ENCODE assay signal across 8 mouse cellular contexts in the genomic region with DNA sequence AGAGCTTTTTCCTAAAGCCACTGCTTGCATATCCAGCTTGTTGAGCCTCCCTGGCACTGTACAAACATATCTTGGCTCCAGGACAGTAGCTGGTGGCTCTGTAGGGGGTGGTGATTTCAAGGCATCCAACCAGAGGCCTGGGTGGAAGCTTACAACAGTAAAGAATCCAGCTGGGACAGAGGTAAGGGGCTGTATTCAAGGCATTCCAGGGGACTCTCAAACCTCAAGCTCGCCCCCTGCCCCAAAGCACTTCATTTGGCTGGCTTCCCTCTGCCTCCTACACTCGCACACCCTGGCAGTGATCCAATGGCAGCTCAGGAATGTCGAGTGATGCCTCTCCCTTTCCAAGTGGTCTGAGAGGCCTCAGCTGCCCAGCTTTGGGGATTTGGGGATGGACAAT. TPM values are rescaled to one million over a fixed set of nuclear protein-coding genes. Genes with fewer than 3 reads are reported as not detected.
DNase-seq lines count a peak whose midpoint lies in the region; ATAC-seq lines count a peak whose summit lies in the region.
"Had no signal": no experiment of that assay in that cellular context is flagged by ENCODE, and none has a peak within 500 bp of the region (broad histone marks: within the 10 kb centered on the region; RNA-seq: fewer than 3 reads in every experiment).

No protein-coding gene starts in this region.

- peaks cover 18% of the 10 kb centered on the region; the same call in 1 of the 2 replicates for H3K36me3 ChIP-seq in limb, embryonic 12.5 days
- peaks cover 13% of the 10 kb centered on the region; the same call in 1 of the 2 replicates for H3K36me3 ChIP-seq in limb, embryonic 10.5 days
- H3K36me3 ChIP-seq in embryonic facial prominence, embryonic 14.5 days (ENCODE audit: control insufficient read depth, insufficient read depth, low read length): peaks cover 14% of the 10 kb centered on the region; the same call in 1 of the 2 replicates

- peaks cover 29% of the 10 kb centered on the region for H3K4me1 ChIP-seq in limb, embryonic 12.5 days (replicated peaks)
- peaks cover 28% of the 10 kb centered on the region for H3K4me1 ChIP-seq in limb, embryonic 10.5 days
- peaks cover 16% of the 10 kb centered on the region for H3K4me1 ChIP-seq in embryonic facial prominence, embryonic 14.5 days (ENCODE audit: control insufficient read depth, insufficient read depth, low read length)

- DNase-seq in limb, embryonic 10.5 days (ENCODE audit: low spot score): no peak
- DNase-seq in embryonic facial prominence, embryonic 14.5 days (ENCODE audit: low spot score): peak; percentile 85
- DNase-seq in kidney, adult 8-10 months: peak; percentile 64 to 71
- DNase-seq in lung, postnatal 36 days: peak; percentile 83
- no peak for DNase-seq in right cerebral cortex, adult 18-20 months
- no peak for DNase-seq in embryo, embryonic 10 days (ENCODE audit: low spot score)

- ATAC-seq in limb, embryonic 12.5 days (ENCODE audit: insufficient number of reproducible peaks, insufficient read depth, low FRiP score, low TSS enrichment, low read depth): no peak
- peak; percentile 6; the same call in 1 of the 2 replicates for ATAC-seq in embryonic facial prominence, embryonic 14.5 days (ENCODE audit: low read depth)

- H3K4me2 ChIP-seq in limb, embryonic 12.5 days: no peak overlapping the region
- H3K4me2 ChIP-seq in embryonic facial prominence, embryonic 14.5 days (ENCODE audit: low read depth, low read length): no peak overlapping the region
- H3K4me2 ChIP-seq: embryonic facial prominence, embryonic 12.5 days had no signal

- H3K9me3 ChIP-seq in limb, embryonic 12.5 days: no peaks in the 10 kb centered on the region
- no peaks in the 10 kb centered on the region for H3K9me3 ChIP-seq in limb, embryonic 10.5 days (replicated peaks)
- H3K9me3 ChIP-seq in embryonic facial prominence, embryonic 14.5 days (ENCODE audit: control insufficient read depth, low read length): no peaks in the 10 kb centered on the region
- H3K9me3 ChIP-seq: embryonic facial prominence, embryonic 12.5 days had no signal

- peak overlapping the region; percentile 1; the same call in 1 of the 2 replicates for H3K27ac ChIP-seq in limb, embryonic 12.5 days
- no peak overlapping the region for H3K27ac ChIP-seq in limb, embryonic 10.5 days
- H3K27ac ChIP-seq in embryonic facial prominence, embryonic 14.5 days (replicated peaks; ENCODE audit: low read depth, low read length): no peak overlapping the region
- H3K27ac ChIP-seq: embryonic facial prominence, embryonic 12.5 days had no signal

- H3K9ac ChIP-seq in limb, embryonic 12.5 days (replicated peaks): no peak overlapping the region
- no peak overlapping the region for H3K9ac ChIP-seq in embryonic facial prominence, embryonic 14.5 days (ENCODE audit: low read depth, low read length)
- H3K9ac ChIP-seq: embryonic facial prominence, embryonic 12.5 days had no signal

- peaks cover 9% of the 10 kb centered on the region; the same call in 1 of the 2 replicates for H3K27me3 ChIP-seq in limb, embryonic 12.5 days
- H3K27me3 ChIP-seq in limb, embryonic 10.5 days (ENCODE audit: low read depth, poor library complexity, severe bottlenecking): peaks cover 34% of the 10 kb centered on the region
- H3K27me3 ChIP-seq in embryonic facial prominence, embryonic 14.5 days (replicated peaks; ENCODE audit: control insufficient read depth, insufficient read depth, low read length): no peaks in the 10 kb centered on the region
- H3K27me3 ChIP-seq: embryonic facial prominence, embryonic 12.5 days had no signal

- no peak overlapping the region for H3K4me3 ChIP-seq in limb, embryonic 12.5 days (replicated peaks)
- no peak overlapping the region for H3K4me3 ChIP-seq in limb, embryonic 10.5 days
- H3K4me3 ChIP-seq in embryonic facial prominence, embryonic 14.5 days (ENCODE audit: low read depth, low read length): no peak overlapping the region
- H3K4me3 ChIP-seq: embryonic facial prominence, embryonic 12.5 days had no signal

- 16% methylated on average over 3 of the region's 3 CpGs for WGBS in limb, embryonic 12.5 days
- WGBS in limb, embryonic 10.5 days: 32% methylated on average over 3 of the region's 3 CpGs
- WGBS in embryonic facial prominence, embryonic 14.5 days: 5% methylated on average over 3 of the region's 3 CpGs

RNA-seq across cellular contexts. Expression of gene Fads3, which starts 2.5 kb away (rescaled TPM):
- polyA plus RNA-seq in limb, embryonic 12.5 days (2016; fragmentation: Nextera tagmentation; extraction: Ambion mirVana): 5.8 and 5.9 TPM in 2 replicates
- polyA plus RNA-seq in limb, embryonic 10.5 days (2016; fragmentation: Nextera tagmentation; extraction: Ambion mirVana): 2.4 and 3.2 TPM in 2 replicates
- polyA plus RNA-seq in embryonic facial prominence, embryonic 14.5 days (2014; fragmentation: Nextera tagmentation; extraction: Ambion mirVana): 15.6 and 20.9 TPM in 2 replicates

RNA-seq across cellular contexts. Expression of gene Rab3il1, which starts 37.4 kb away (rescaled TPM):
- polyA plus RNA-seq in limb, embryonic 12.5 days (2016; fragmentation: Nextera tagmentation; extraction: Ambion mirVana): 32.0 and 35.8 TPM in 2 replicates
- polyA plus RNA-seq in limb, embryonic 10.5 days (2016; fragmentation: Nextera tagmentation; extraction: Ambion mirVana): 39.2 and 41.5 TPM in 2 replicates
- 48.1 and 54.4 TPM in 2 replicates for polyA plus RNA-seq in embryonic facial prominence, embryonic 14.5 days (2014; fragmentation: Nextera tagmentation; extraction: Ambion mirVana)

RNA-seq across cellular contexts. Expression of gene Best1, which starts 37.5 kb away (rescaled TPM):
- polyA plus RNA-seq in limb, embryonic 12.5 days (2016; fragmentation: Nextera tagmentation; extraction: Ambion mirVana): 2.2 and 2.3 TPM in 2 replicates
- 2.3 TPM in 2 replicates for polyA plus RNA-seq in limb, embryonic 10.5 days (2016; fragmentation: Nextera tagmentation; extraction: Ambion mirVana)
- 1.5 and 2.2 TPM in 2 replicates for polyA plus RNA-seq in embryonic facial prominence, embryonic 14.5 days (2014; fragmentation: Nextera tagmentation; extraction: Ambion mirVana)

RNA-seq across cellular contexts. Expression of gene Fth1, which starts 58.5 kb away (rescaled TPM):
- 1,334 and 1,385 TPM in 2 replicates for polyA plus RNA-seq in limb, embryonic 12.5 days (2016; fragmentation: Nextera tagmentation; extraction: Ambion mirVana)
- polyA plus RNA-seq in limb, embryonic 10.5 days (2016; fragmentation: Nextera tagmentation; extraction: Ambion mirVana): 1,175 and 1,229 TPM in 2 replicates
- polyA plus RNA-seq in embryonic facial prominence, embryonic 14.5 days (2014; fragmentation: Nextera tagmentation; extraction: Ambion mirVana): 1,690 and 1,712 TPM in 2 replicates

Comparison
In these comparisons a context has a peak if more than half of its experiments do, and no peak if none do; other contexts are left out.
1. DNase-seq: peak in embryonic facial prominence, embryonic 14.5 days (single experiment), kidney, adult 8-10 months (2 of 2) and lung, postnatal 36 days (single experiment); none in limb, embryonic 10.5 days (single experiment), right cerebral cortex, adult 18-20 months (single experiment) and embryo, embryonic 10 days (single experiment).